Mouse (Mus musculus) mammary gland, adult 2 months (tissue): ENCODE data around the gene Hsd17b14. TPM values are rescaled to one million over a fixed set of nuclear protein-coding genes. Genes with fewer than 3 reads are reported as not detected.

Experiments
- polyA plus RNA-seq: library from polyadenylated mRNA; depleted of rRNA; stranded (reverse); fragments of >200 nt; gene quantifications from 2 replicates; pipeline ENCODE4 v1.2.3, GENCODE M21; 2012; ENCODE audit warnings: low replicate concordance; rRNA removed

The Hsd17b14 gene
- polyA plus RNA-seq: 4.9 and 5.8 TPM in 2 replicates

GRCm38 (mm10) chr7:45554744-45555143 is at the start of gene Hsd17b14:
Gene Hsd17b14, plus strand, starts transcription at chr7:45554893.

GRCm38 (mm10) chr7:45509912-45510787 is 44.5 kb upstream of the Hsd17b14 start, which contains the start of gene Nucb1:
Gene Nucb1, minus strand, starts transcription at chr7:45510406.

GRCm38 (mm10) chr7:45525809-45526473 is 28.8 kb upstream of the Hsd17b14 start, which contains the start of the genes Ppp1r15a and Plekha4:
Gene Ppp1r15a, minus strand, starts transcription at chr7:45526268.
Gene Plekha4, plus strand, starts transcription at chr7:45526330.

GRCm38 (mm10) chr7:45570103-45570741 is 15.5 kb downstream of the Hsd17b14 start, which contains the start of gene Bcat2:
Gene Bcat2, plus strand, starts transcription at chr7:45570153.

GRCm38 (mm10) chr7:45617042-45617695 is 62.5 kb downstream of the Hsd17b14 start, which contains the start of gene Fut1:
Gene Fut1, plus strand, starts transcription at chr7:45617289.

Other genes starting within 250 kb of the Hsd17b14 start
- gene Trpm4, start 221.1 kb upstream of the Hsd17b14 start, polyA plus RNA-seq: 30.5 and 38.2 TPM in 2 replicates
- 0.06 and 44.9 TPM in 2 replicates for gene Hrc, start 219.6 kb upstream of the Hsd17b14 start, polyA plus RNA-seq
- gene Ppfia3, start 187.9 kb upstream of the Hsd17b14 start, polyA plus RNA-seq: 1.2 and 1.6 TPM in 2 replicates
- gene Lin7b, start 184.3 kb upstream of the Hsd17b14 start, polyA plus RNA-seq: 1.8 and 3.3 TPM in 2 replicates
- gene Snrnp70, start 159.2 kb upstream of the Hsd17b14 start, polyA plus RNA-seq: 247 and 258 TPM in 2 replicates
- gene Kcna7, start 149.2 kb upstream of the Hsd17b14 start, polyA plus RNA-seq: 0.63 and 29.9 TPM in 2 replicates
- 2.5 and 3.1 TPM in 2 replicates for gene Ntf5, start 141.2 kb upstream of the Hsd17b14 start, polyA plus RNA-seq
- 1.4 and 1.5 TPM in 2 replicates for gene Lhb, start 134.1 kb upstream of the Hsd17b14 start, polyA plus RNA-seq
- gene Gys1, start 120.0 kb upstream of the Hsd17b14 start, polyA plus RNA-seq: 137 and 248 TPM in 2 replicates
- 51.4 and 66.8 TPM in 2 replicates for gene Ruvbl2, start 116.8 kb upstream of the Hsd17b14 start, polyA plus RNA-seq
- gene Ftl1, start 95.0 kb upstream of the Hsd17b14 start, polyA plus RNA-seq: 3,321 and 4,005 TPM in 2 replicates
- gene Bax, start 88.0 kb upstream of the Hsd17b14 start, polyA plus RNA-seq: 92.1 and 140 TPM in 2 replicates
- 0.16 TPM in 1 of 2 replicates, not detected in the other for gene Tulp2, start 73.0 kb upstream of the Hsd17b14 start, polyA plus RNA-seq
- 10.3 TPM in 1 of 2 replicates, not detected in the other for gene Gm45808, start 68.1 kb upstream of the Hsd17b14 start, polyA plus RNA-seq
- gene Dhdh, start 66.1 kb upstream of the Hsd17b14 start, polyA plus RNA-seq: 15.8 and 23.4 TPM in 2 replicates
- gene Nucb1, start 44.5 kb upstream of the Hsd17b14 start, polyA plus RNA-seq: 431 and 432 TPM in 2 replicates
- gene Ppp1r15a, start 28.6 kb upstream of the Hsd17b14 start, polyA plus RNA-seq: 34.6 and 48.5 TPM in 2 replicates
- 29.9 and 34.7 TPM in 2 replicates for gene Plekha4, start 28.6 kb upstream of the Hsd17b14 start, polyA plus RNA-seq
- gene Bcat2, start 15.3 kb downstream of the Hsd17b14 start, polyA plus RNA-seq: 142 and 145 TPM in 2 replicates
- 0.67 and 0.88 TPM in 2 replicates for gene Fgf21, start 60.6 kb downstream of the Hsd17b14 start, polyA plus RNA-seq
- 0.12 and 0.72 TPM in 2 replicates for gene Fut1, start 62.4 kb downstream of the Hsd17b14 start, polyA plus RNA-seq
- 0.49 and 0.54 TPM in 2 replicates for gene Izumo1, start 66.9 kb downstream of the Hsd17b14 start, polyA plus RNA-seq
- gene Rasip1, start 72.6 kb downstream of the Hsd17b14 start, polyA plus RNA-seq: 32.4 and 54.6 TPM in 2 replicates
- gene Mamstr, start 85.1 kb downstream of the Hsd17b14 start, polyA plus RNA-seq: 5.6 and 22.3 TPM in 2 replicates
- gene Fut2, start 111.5 kb downstream of the Hsd17b14 start, polyA plus RNA-seq: 0.16 and 1.4 TPM in 2 replicates
- 0.72 and 2.4 TPM in 2 replicates for gene Ntn5, start 129.1 kb downstream of the Hsd17b14 start, polyA plus RNA-seq
- gene Sec1, start 139.5 kb downstream of the Hsd17b14 start, polyA plus RNA-seq: 0.72 and 0.76 TPM in 2 replicates
- 14.2 and 17.5 TPM in 2 replicates for gene Car11, start 144.9 kb downstream of the Hsd17b14 start, polyA plus RNA-seq
- gene Dbp, start 150.2 kb downstream of the Hsd17b14 start, polyA plus RNA-seq: 57.0 and 110 TPM in 2 replicates
- gene Rpl18, start 160.6 kb downstream of the Hsd17b14 start, polyA plus RNA-seq: 1,150 and 1,812 TPM in 2 replicates
- gene Sphk2, start 163.1 kb downstream of the Hsd17b14 start, polyA plus RNA-seq: 50.2 and 90.3 TPM in 2 replicates
- gene Fam83e, start 166.3 kb downstream of the Hsd17b14 start, polyA plus RNA-seq: 1.9 and 3.4 TPM in 2 replicates
- gene Spaca4, start 170.9 kb downstream of the Hsd17b14 start, polyA plus RNA-seq: 0.29 and 0.37 TPM in 2 replicates
- gene Lmtk3, start 228.8 kb downstream of the Hsd17b14 start, polyA plus RNA-seq: 3.9 and 7.3 TPM in 2 replicates
- 2.4 and 4.2 TPM in 2 replicates for gene Sult2b1, start 229.8 kb downstream of the Hsd17b14 start, polyA plus RNA-seq